Mouse (Mus musculus) spleen, adult 10 weeks (tissue): ENCODE results near the gene Dync1h1. TPM values are rescaled to one million over a fixed set of nuclear protein-coding genes. Genes with fewer than 3 reads are reported as not detected.

Experiments
- polyA plus RNA-seq: library from polyadenylated mRNA; stranded (reverse); fragments of 350-450 nt; fragmentation: Illumina TruSeq; extraction: RNeasy Lipid Tissue Mini Kit (QIAGEN cat#74804); gene quantifications from one replicate; pipeline ENCODE4 v1.2.3, GENCODE M21; 2015; ENCODE audit warnings: low replicate concordance; ENCODE audit not compliant: insufficient read depth

The Dync1h1 gene
- 46.8 TPM for polyA plus RNA-seq

DNA sequence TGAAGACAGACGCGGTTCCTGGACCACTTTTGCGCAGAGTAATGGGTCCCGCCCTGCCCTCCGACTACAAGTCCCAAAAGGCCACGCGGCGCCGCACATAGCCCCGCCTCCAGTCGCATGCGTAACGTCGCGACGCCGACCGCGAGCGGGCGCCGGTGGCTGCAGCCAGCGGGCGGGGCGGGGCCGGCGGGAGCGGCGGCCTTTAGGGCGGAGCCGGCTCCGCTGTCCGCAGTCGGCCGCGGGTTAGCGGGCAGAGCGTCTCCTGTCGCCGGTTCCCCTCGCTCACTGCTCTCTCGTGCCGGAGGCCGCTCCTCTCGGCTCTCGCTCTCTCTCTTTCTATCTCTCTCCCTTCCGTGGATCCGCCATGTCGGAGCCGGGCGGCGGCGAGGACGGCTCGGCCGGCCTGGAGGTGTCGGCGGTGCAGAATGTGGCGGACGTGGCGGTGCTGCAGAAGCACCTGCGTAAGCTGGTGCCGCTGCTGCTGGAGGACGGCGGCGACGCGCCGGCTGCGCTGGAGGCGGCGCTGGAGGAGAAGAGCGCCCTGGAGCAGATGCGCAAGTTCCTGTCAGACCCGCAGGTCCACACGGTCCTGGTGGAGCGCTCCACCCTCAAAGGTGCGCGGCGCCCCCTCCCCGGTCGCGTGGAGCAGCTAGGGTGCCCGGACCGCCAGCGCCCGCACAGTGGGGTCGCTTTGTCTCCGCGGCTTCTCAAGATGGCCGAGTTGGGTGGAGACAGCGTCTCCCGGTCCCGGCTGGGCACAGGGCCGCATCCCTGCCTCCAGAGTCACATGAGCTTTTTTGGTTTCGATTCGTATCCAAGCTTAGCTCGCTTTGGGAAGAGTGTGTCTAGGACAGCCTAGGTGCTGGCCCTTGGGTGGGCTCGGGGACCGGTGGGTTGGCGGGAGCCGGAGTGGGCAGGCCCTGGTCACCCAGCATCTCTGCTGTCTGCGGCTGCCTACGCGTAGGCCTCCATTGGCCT is at the start of gene Dync1h1:
TSS of gene Dync1h1 (plus strand) at position 212 of the 978 bp plus-strand sequence.

GRCm38 (mm10) chr12:110682561-110683299 is 81.5 kb downstream of the Dync1h1 start, which contains the start of gene 1700001K19Rik:
1700001K19Rik (minus strand) TSS chr12:110682619.

GRCm38 (mm10) chr12:110702556-110702955 is 101.3 kb downstream of the Dync1h1 start, which contains the start of gene Hsp90aa1:
Hsp90aa1 (minus strand) TSS chr12:110702728.

Other genes starting within 250 kb of the Dync1h1 start
- gene Ppp2r5c, start 154.3 kb upstream of the Dync1h1 start, polyA plus RNA-seq, result 126 TPM
- gene 1700001K19Rik, start 81.2 kb downstream of the Dync1h1 start, polyA plus RNA-seq, result not detected
- 397 TPM for gene Hsp90aa1, start 101.3 kb downstream of the Dync1h1 start, polyA plus RNA-seq
- gene Wdr20, start 136.5 kb downstream of the Dync1h1 start, polyA plus RNA-seq, result 32.4 TPM
- gene Mok, start 239.5 kb downstream of the Dync1h1 start, polyA plus RNA-seq, result 0.37 TPM
- gene Zfp839, start 248.8 kb downstream of the Dync1h1 start, polyA plus RNA-seq, result 10.7 TPM